Mouse (Mus musculus) intestine, embryonic 14.5 days (tissue): Measurements from ENCODE around the gene Eml1. TPM values are rescaled to one million over a fixed set of nuclear protein-coding genes. Genes with fewer than 3 reads are reported as not detected.
"Not testable (repeated sequence)": the region's sequence is repeated elsewhere in the genome, so short reads cannot be mapped to it uniquely, and the experiment has no call there.

Experiments used
- ATAC-seq: fragments of 200-750 bp; cut with Nextera tagmentation; replicated peaks from 2 replicates; pipeline ENCODE4 v1.8.0; 2017; ENCODE audit warnings: low read depth, moderate number of reproducible peaks, moderate TSS enrichment, moderate library complexity; ENCODE audit not compliant: low FRiP score, low TSS enrichment
- DNase-seq: peaks from one replicate; pipeline ENCODE4 v3.0.0-alpha.2; 2018; ENCODE audit warnings: low spot score
- H3K27ac ChIP-seq: fragments of 300-500 bp; sonication (generic); 2 replicates; pipeline ENCODE4 v1.5.1; 2014; ENCODE audit warnings: low read depth, mild to moderate bottlenecking, control low read depth
- H3K27me3 ChIP-seq: fragments of 300-500 bp; sonication (generic); replicated peaks from 2 replicates; pipeline ENCODE4 v1.6.1; 2014; ENCODE audit warnings: low read length, control low read depth; ENCODE audit not compliant: control insufficient read depth, insufficient read depth
- H3K36me3 ChIP-seq: fragments of 300-500 bp; sonication (generic); 2 replicates; pipeline ENCODE4 v1.6.1; 2014; ENCODE audit warnings: low read length, control low read depth; ENCODE audit not compliant: control insufficient read depth, insufficient read depth
- H3K4me1 ChIP-seq: fragments of 300-500 bp; sonication (generic); replicated peaks from 2 replicates; pipeline ENCODE4 v1.6.1; 2014; ENCODE audit warnings: low read length, control low read depth, mixed read lengths; ENCODE audit not compliant: control insufficient read depth, insufficient read depth
- H3K4me2 ChIP-seq: fragments of 300-500 bp; sonication (generic); 2 replicates; pipeline ENCODE4 v1.6.1; 2014; ENCODE audit warnings: low read length
- H3K4me3 ChIP-seq: fragments of 300-500 bp; sonication (generic); 2 replicates; pipeline ENCODE4 v1.5.1; 2014; ENCODE audit warnings: low read depth, low read length, control low read depth, mixed read lengths
- H3K9ac ChIP-seq: fragments of 300-500 bp; sonication (generic); 2 replicates; pipeline ENCODE4 v1.6.1; 2014; ENCODE audit warnings: mild to moderate bottlenecking, low read length
- H3K9me3 ChIP-seq: fragments of 300-500 bp; sonication (generic); 2 replicates; pipeline ENCODE4 v1.6.1; 2016; ENCODE audit warnings: low read length, control low read depth; ENCODE audit not compliant: control insufficient read depth
- WGBS: fragments of 180-500 bp; shearing (Covaris S2); extraction: QIAGEN DNeasy Blood & Tissue Kit; methylation state at CpG from one replicate; pipeline ENCODE4 v1.1.7; 2014; 5-methylcytosine and 5-hydroxymethylcytosine counted together
- polyA plus RNA-seq: library from polyadenylated mRNA; unstranded; fragments of >200 nt; fragmentation: Nextera tagmentation; extraction: Ambion mirVana; gene quantifications from 2 replicates; pipeline ENCODE4 v1.2.1, GENCODE M21; 2014

Gene Eml1
- polyA plus RNA-seq, 1 experiment from 2014 or later = 72.4 TPM

DNA sequence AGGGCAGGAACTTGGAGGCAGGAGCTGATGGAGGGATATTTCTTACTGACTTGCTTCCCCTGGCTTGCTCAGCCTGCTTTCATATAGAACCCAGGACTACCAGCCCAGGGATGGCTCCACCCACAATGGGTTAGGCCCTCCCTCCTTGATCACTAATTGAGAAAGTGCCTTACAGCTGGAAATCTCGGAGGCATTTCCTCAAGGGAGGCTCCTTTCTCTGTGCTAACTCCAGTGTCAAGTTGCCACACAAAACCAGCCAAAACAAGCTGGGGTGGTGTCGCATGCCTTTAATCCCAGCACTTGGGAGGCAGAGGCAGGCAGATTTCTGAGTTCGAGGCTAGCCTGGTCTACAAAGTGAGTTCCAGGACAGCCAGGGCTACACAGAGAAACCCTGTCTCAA lies 136.3 kb downstream of the Eml1 start:
- not testable (repeated sequence) for H3K36me3 ChIP-seq, ATAC-seq, H3K4me2 ChIP-seq, DNase-seq, H3K27ac ChIP-seq, H3K4me3 ChIP-seq, H3K4me1 ChIP-seq, H3K9ac ChIP-seq, H3K9me3 ChIP-seq, H3K27me3 ChIP-seq
- WGBS = 82% methylated on average over 3 of the region's 3 CpGs

DNA sequence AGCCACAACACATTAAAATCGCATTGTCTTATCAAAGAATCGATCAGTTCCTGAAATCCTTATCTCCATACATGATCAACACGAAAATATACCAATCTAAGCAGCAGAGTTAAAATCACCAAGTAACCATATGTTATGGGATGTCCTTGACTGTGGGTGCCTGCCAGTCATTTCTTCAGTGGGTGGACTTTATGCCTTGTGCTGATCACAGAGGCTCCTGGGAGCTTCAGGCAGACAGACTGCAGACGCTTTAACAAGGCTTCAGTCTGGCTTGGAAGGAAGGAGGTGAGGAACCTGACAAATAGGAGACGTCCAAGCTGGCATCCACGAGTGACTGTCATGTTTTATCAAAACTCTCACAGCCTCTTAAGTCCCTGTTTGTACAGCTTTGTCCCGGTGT lies 139.8 kb downstream of the Eml1 start:
- DNase-seq (no peak), ATAC-seq (no peak)
- Histone ChIP-seq H3K4me2 (no peak overlapping the region), H3K27ac (no peak overlapping the region), H3K9me3 (no peaks in the 10 kb centered on the region), H3K4me3 (no peak overlapping the region), H3K36me3 (peaks cover 6% of the 10 kb centered on the region; the same call in 1 of the 2 replicates), H3K27me3 (no peaks in the 10 kb centered on the region), H3K4me1 (no peaks in the 10 kb centered on the region), H3K9ac (no peak overlapping the region)
- WGBS = 56% methylated on average over 7 of the region's 7 CpGs

DNA sequence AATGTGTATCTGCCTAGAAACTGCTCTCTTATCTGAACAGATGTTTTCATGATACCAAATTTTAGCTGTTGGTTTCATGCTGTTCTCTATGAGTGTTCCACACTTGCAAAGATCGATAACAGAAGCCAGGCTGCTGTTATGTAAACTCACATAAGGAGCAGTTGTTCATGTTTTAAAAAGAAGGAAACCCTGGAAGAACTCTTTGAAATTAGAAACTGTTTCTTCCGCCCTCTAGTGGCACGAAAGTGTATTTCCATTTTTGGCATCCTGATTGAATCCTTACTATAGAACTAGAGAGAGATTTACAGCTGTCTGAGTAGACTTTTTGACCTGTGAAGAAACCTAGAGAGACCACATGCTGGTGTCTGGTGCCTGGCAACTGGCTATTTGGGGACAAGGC lies 140.3 kb downstream of the Eml1 start:
- no peak overlapping the region for H3K27ac ChIP-seq
- no peak overlapping the region for H3K4me2 ChIP-seq
- ATAC-seq (no peak), DNase-seq (peak; percentile 71)
- H3K36me3 ChIP-seq = peaks cover 6% of the 10 kb centered on the region; the same call in 1 of the 2 replicates
- no peak overlapping the region for H3K4me3 ChIP-seq
- 7% methylated on average over 3 of the region's 3 CpGs for WGBS
- H3K9ac ChIP-seq = no peak overlapping the region
- H3K27me3 ChIP-seq = no peaks in the 10 kb centered on the region
- no peaks in the 10 kb centered on the region for H3K9me3 ChIP-seq
- H3K4me1 ChIP-seq = no peaks in the 10 kb centered on the region

DNA sequence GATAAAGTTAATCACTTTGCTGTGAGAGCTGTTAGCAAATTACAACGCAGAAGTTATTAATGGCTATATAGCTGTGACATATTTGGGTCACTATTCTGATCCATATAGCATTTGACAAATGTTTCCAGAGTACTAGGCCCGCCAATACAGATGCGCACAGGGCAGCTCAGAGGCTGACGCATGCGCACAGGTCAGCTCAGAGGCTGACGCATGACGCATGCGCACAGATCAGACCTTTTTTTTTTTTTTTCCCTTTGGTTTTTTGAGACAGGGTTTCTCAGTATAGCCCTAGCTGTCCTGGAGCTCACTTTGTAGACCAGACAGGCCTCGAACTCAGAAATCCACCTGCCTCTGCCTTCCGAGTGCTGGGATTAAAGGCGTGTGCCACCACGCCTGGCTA lies 144.7 kb downstream of the Eml1 start:
- ATAC-seq (no peak), DNase-seq (no peak)
- no peaks in the 10 kb centered on the region for H3K4me1 ChIP-seq
- H3K27ac ChIP-seq = no peak overlapping the region
- no peak overlapping the region for H3K4me3 ChIP-seq
- no peak overlapping the region for H3K9ac ChIP-seq
- WGBS = 93% methylated on average over 12 of the region's 12 CpGs
- peaks cover 20% of the 10 kb centered on the region for H3K36me3 ChIP-seq
- H3K9me3 ChIP-seq = no peaks in the 10 kb centered on the region
- H3K27me3 ChIP-seq = no peaks in the 10 kb centered on the region
- no peak overlapping the region for H3K4me2 ChIP-seq

DNA sequence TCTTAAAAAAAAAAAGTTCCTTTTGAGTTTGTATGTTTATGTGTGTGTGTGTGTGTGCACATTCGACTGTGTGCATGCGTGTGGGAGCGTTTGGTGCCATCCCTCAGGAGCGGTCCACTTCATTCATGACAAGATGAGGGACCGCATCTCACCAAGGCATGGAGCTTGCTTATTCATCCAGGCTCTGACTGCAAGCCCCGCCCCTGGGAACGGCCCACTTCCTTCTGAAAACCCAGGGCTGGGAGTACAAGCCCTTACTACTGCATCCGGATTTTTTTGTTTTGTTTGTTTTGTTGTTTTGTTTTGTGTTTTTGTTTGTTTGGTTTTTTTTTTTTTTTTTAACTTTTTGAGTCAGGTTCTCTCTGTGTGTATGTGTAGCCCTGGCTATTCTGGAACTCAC lies 148.6 kb downstream of the Eml1 start:
- DNase-seq = no peak
- H3K36me3 ChIP-seq = peaks cover 45% of the 10 kb centered on the region
- H3K4me2 ChIP-seq = no peak overlapping the region
- no peak overlapping the region for H3K9ac ChIP-seq
- 71% methylated on average over 8 of the region's 8 CpGs for WGBS
- no peaks in the 10 kb centered on the region for H3K4me1 ChIP-seq
- H3K27ac ChIP-seq = no peak overlapping the region
- no peaks in the 10 kb centered on the region for H3K27me3 ChIP-seq
- H3K4me3 ChIP-seq = no peak overlapping the region
- no peak for ATAC-seq
- H3K9me3 ChIP-seq = no peaks in the 10 kb centered on the region

DNA sequence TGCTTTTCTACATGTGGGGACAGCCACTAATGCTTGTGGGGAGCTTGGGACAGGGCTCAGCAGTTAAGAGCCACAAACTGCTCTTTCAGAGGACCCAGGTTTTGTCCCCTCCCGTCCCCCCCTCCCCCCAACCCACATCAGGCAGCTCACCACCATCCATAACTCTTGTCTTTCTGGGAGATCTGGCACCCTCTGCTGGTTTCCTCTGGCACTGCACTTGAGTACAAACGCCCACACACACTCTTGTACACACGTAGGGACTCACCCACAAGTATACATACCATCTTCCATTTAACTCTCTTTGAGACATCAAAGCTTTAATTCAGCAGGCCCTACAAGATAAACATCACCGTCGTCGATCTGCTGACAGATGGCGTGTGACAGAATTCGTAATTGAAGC lies 158.5 kb downstream of the Eml1 start:
- 52% methylated on average over 8 of the region's 8 CpGs for WGBS
- Histone ChIP-seq H3K4me1 (no peaks in the 10 kb centered on the region; the same call in 1 of the 2 replicates), H3K36me3 (peaks cover 36% of the 10 kb centered on the region), H3K9me3 (no peaks in the 10 kb centered on the region), H3K4me3 (no peak overlapping the region), H3K27me3 (no peaks in the 10 kb centered on the region), H3K27ac (no peak overlapping the region), H3K9ac (no peak overlapping the region), H3K4me2 (no peak overlapping the region)
- DNase-seq (peak; percentile 82), ATAC-seq (no peak)

DNA sequence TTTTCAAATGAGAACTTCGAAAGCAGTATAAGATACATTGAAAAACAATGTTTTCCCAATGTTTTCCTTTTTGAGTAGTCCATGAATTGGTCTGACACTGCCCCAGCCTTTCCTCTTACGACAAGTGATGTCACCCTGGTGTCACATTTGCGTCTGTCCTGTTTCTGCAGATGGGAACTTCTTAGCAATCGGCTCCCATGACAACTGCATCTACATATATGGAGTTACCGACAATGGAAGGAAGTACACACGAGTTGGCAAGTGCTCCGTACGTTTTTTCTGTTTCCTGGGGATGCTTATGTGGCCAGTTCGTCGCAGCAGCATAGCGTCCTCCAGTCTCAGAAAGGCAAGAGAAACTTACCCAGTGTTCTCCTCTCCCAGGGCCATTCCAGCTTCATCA lies 163.7 kb downstream of the Eml1 start:
- Histone ChIP-seq H3K4me1 (no peaks in the 10 kb centered on the region; the same call in 1 of the 2 replicates), H3K9ac (no peak overlapping the region), H3K9me3 (no peaks in the 10 kb centered on the region), H3K36me3 (peaks cover 38% of the 10 kb centered on the region), H3K4me3 (no peak overlapping the region), H3K4me2 (no peak overlapping the region), H3K27me3 (no peaks in the 10 kb centered on the region), H3K27ac (no peak overlapping the region)
- ATAC-seq = no peak
- no peak for DNase-seq
- 85% methylated on average over 11 of the region's 11 CpGs for WGBS

DNA sequence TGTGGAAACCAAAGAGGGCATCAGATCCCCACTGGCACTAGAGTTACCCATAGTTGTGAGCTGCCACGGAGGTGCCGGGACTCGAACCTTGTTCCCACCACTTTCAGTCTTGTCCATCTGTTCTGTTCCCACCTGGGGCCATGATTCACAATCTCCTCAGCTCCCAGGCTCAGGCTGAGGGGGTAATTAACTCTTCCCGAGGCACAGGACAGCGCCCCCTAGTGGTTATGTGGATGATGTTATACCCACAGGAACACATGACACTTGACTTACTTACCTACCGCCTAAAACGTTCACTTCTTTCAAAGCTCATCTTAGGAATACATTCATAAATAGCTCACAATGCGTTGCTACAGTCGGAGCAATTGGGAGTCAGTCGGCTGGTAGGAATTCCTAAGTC lies 165.7 kb downstream of the Eml1 start:
- DNase-seq (no peak), ATAC-seq (no peak)
- Histone ChIP-seq H3K9ac (no peak overlapping the region), H3K4me1 (no peaks in the 10 kb centered on the region; the same call in 1 of the 2 replicates), H3K4me3 (no peak overlapping the region), H3K9me3 (no peaks in the 10 kb centered on the region), H3K27me3 (no peaks in the 10 kb centered on the region), H3K4me2 (no peak overlapping the region), H3K27ac (no peak overlapping the region), H3K36me3 (peaks cover 28% of the 10 kb centered on the region)
- 69% methylated on average over 10 of the region's 10 CpGs for WGBS

DNA sequence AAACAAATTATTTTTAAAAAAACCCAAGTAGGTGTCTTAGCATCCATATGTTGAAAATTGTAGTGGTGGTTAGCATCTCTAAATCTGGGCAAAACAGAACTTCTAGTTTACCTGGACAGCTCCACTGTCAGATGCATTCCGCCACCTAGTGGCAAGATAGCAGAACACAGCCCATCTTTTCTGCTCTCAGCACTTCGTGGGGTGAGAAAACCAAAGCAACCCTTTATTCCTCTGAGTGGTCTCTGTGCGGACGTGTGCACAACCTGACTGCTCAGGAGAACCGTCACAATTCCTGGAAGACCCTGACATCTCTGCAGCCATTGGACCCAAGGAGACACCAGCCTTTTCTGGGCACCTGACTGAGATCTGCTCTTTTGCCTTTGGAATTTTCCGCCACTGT lies 170.3 kb downstream of the Eml1 start:
- Histone ChIP-seq H3K27ac (no peak overlapping the region), H3K27me3 (no peaks in the 10 kb centered on the region), H3K4me3 (no peak overlapping the region), H3K4me2 (no peak overlapping the region), H3K4me1 (peaks cover 2% of the 10 kb centered on the region; the same call in 1 of the 2 replicates), H3K9ac (no peak overlapping the region), H3K9me3 (no peaks in the 10 kb centered on the region), H3K36me3 (0 out of 2 replicates have a peak, but pooled peaks cover 15% of the 10 kb centered on the region)
- DNase-seq (no peak), ATAC-seq (peak; percentile 56; the same call in 1 of the 2 replicates)
- WGBS = 25% methylated on average over 6 of the region's 6 CpGs
